Mouse (Mus musculus) heart, adult 9 months (tissue): ENCODE data around the gene Ocrl.

Experiments used
- DNase-seq, 2 experiments: peaks; one replicate each; pipeline ENCODE4 v3.0.0; 2022; ENCODE audit warnings: low spot score in 2 of 2

Ocrl gene

GRCm38 (mm10) chrX:47977078-47977477 lies 64.9 kb downstream of the Ocrl start:
- no peak for DNase-seq

GRCm38 (mm10) chrX:47985000-47985619 lies 72.9 kb downstream of the Ocrl start:
- DNase-seq = peak; percentile 30 to 34

GRCm38 (mm10) chrX:47988024-47988423 lies 75.8 kb downstream of the Ocrl start:
- DNase-seq = peak; percentile 24 to 71

- DNase-seq = peak; percentile 33 to 75
Measured at GRCm38 (mm10) chrX:47992606-47993005, 80.4 kb downstream of the Ocrl start.

- no peak for DNase-seq
Measured at GRCm38 (mm10) chrX:47998412-47998811, 86.2 kb downstream of the Ocrl start.

GRCm38 (mm10) chrX:48001151-48001550 lies 89.0 kb downstream of the Ocrl start:
- peak; percentile 16 to 26 for DNase-seq

GRCm38 (mm10) chrX:48004786-48005185 lies 92.6 kb downstream of the Ocrl start:
- no peak for DNase-seq

GRCm38 (mm10) chrX:48006062-48006461 lies 93.9 kb downstream of the Ocrl start:
- DNase-seq = peak; percentile 21 to 31

- no peak for DNase-seq
Measured at GRCm38 (mm10) chrX:48011656-48012055, 99.5 kb downstream of the Ocrl start.
